Mouse (Mus musculus): ENCODE results near the gene Ube2c.

The Ube2c gene

DNA sequence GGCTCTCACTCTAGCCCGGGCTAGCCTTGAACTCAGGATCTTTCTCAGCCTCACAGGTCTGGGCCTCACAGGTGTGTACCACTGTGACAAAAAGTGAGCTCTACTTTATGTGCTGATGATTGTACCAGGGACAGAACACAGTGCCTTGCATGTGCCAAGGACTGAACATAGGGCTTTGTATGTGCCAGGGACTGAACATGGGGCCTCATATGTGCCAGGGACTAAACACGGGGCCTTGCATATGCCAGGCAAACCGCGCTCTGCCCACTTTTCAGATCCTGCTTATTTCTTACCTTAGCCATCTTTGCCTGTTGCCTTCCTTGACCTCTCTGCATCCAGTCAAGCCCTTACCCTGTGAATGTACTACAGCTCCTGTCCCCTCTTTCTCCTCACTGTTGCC, 7.7 kb upstream of the Ube2c start:
- no peak for DNase-seq (ENCODE audit: low read depth, low spot score)

DNA sequence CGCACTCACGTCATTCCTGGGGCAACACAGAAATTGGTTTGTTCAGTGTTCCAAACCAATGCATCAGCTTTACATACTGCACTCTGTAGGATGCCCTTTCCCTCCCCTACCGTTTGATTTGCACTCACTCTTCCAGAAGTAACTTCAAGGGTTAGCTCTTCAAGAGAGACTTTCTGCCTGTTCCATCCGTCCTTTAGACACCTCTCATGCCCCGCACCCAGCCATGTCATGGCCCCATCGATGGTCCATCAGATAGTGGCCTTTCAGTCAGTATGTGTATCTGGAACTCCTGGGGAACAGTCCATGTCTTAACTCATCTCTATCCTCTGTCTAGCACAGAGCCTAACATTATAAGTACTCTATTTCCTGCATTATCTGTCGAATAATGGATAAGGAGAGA, 7.1 kb upstream of the Ube2c start:
- DNase-seq (ENCODE audit: low read depth, low spot score) = no peak

DNA sequence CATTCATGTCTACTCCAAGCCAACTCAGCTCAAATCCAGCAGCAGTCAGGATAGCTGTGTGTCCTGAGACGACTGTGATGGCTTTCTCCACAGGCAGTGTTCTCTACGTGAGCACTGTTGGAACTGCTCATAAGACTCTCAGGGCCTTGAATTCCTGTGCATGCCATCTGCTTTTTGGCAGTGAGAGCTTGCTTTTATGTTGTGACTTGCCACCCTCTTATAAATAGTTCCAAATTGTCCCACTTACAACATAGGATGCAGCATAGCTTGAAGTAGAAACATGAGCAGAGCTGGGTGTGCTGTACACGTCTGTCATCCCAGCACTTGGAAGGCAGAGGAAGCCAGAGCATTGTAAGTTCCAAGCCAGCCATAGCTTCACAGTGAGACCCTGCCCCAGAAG, 3.9 kb upstream of the Ube2c start:
- DNase-seq (ENCODE audit: low read depth, low spot score) = no peak

DNA sequence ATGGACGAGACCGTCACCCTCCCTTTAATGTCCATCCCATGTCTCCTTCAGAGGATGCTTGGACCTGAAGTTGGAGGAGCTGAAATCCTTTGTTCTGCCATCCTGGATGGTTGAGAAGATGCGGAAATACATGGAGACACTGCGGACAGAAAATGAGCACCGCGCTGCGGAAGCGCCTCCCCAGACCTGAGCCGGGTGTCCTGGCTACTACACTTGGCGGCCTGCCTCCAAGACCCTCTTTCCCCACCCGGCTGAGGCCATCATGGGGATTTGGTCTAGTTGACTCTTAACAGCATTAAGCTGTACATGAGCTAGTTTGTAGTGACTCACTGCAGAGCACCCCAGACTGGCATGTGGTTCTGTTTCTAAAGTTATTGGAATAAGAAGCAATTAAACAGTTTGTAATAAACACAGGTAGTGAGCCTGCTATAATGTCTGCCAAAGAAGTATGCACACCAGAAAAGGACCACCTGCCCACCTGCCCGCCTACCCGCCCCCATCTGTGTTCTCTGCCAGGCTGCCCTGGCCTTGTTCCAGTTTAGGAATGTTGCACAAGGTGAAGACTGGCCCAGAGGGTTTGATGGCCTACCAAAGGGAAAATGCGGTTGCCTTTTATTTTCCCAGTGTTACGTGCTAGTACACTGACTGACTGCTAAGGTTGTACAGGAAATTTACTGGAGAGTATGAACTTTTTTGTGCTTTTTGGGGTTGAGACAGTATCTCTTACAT, 1.7 kb upstream of the Ube2c start:
- no peak for DNase-seq (ENCODE audit: low read depth, low spot score)

DNA sequence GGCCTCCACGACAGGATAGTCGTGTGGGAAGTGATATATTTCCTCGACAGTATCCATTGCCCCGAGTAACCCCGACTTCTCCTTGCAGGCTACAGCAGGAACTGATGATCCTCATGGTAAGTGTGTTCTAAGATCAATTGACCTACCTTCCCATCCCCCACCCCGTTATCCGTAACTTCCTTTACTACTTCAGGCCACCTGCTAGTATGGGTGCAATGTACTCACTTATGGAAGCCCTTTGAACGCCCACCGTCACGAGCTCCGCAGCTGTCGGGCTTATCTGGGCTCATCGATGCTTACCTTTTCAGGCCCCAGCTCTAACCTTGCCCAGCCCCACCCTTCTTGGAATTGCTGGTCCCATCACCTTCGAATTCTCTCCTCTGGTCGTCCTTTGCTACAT, 581 bp downstream of the Ube2c start:
- no peak for DNase-seq (ENCODE audit: low read depth, low spot score)

DNA sequence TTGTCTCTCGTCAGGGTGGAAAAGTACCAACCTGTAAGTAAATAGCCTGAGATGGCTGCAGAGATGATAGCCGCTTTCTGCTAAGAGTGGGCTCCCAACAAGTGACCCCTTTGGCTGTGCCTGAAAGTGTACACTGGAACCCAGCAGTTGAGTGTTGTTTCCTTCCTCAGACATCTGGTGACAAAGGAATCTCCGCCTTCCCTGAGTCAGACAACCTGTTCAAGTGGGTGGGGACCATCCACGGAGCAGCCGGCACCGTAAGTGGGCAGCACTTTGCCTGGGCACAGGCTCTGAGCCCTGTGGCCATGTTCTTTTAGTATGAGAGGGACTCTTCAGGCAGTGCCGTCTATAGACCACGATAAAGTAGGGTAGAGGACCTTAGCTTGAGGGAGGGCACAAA, 1.4 kb downstream of the Ube2c start:
- no peak for DNase-seq (ENCODE audit: low read depth, low spot score)

DNA sequence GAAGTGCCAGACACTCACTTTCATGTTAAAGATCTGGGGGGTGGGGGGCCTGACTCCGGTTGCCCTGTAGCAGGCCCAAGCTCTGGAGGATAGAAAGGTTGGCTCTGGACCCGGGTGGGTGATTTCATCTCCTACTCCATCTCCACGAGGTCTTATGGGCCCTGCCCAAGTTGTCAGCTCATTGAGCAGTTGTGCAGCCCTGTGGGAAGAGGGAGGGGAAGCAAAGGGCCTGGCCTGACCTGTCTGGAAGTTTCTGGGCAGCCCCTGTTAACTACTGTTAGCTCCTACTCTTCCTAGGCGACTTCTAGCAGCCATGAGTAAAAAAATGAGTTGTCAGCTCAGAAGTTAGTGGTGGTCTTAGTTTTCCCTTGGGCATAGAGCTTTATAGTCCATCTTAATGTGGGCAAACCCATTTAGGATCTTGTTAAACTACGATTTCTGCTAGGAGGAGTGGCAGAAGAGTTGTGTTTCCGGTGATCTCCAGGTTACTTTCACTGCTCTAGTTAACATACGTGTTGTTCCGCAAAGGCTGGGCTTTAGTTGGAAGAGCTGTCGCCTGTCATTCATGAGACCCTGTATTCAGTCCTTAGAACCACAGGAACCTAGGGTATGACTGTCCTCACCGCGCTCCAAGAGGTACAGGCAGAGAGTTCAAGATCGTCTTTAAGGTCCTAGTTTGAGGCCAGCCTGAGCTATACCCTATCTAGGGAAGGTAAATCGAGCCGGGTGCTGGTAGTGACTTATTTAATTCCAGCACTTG, 3.7 kb downstream of the Ube2c start:
- DNase-seq (ENCODE audit: low read depth, low spot score) = no peak

DNA sequence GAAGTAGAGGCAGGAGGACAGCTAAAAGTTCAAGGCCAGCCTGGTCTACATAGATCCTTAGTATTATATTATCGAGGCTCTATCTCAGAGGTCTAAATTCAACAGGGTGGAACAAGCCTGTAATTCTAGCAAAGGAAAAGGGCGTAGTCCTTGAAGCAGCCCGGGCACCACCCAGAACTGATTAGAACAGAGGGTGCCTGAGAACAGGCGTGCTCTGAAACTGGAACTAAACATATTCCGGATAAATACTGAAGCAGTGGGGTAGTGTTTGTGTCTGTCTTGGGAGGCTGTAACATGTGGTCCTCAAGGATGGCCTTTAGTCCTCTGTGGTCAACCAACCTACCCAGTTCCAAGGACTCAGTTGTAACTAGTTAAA, 4.3 kb downstream of the Ube2c start:
- no peak for DNase-seq (ENCODE audit: low read depth, low spot score)

DNA sequence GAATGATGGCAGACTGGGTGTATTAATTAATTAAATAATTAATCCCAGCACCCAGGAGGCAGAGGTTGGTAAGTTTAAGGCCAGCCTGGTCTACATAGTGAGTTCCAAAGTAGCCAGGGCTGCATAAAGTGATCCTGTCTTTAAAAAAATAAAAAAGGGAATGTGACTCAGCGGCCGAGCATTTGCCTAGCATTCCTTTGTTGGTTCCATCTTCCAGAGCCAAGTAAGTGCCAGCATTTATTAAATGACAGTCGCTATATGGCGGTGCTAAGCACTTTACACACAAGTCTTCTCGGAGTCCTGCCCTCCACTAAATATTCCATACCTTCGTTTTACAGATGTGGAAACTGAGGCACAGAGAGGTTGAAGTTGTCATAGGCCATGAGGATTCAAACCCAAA, 6.4 kb downstream of the Ube2c start:
- no peak for DNase-seq (ENCODE audit: low read depth, low spot score)

DNA sequence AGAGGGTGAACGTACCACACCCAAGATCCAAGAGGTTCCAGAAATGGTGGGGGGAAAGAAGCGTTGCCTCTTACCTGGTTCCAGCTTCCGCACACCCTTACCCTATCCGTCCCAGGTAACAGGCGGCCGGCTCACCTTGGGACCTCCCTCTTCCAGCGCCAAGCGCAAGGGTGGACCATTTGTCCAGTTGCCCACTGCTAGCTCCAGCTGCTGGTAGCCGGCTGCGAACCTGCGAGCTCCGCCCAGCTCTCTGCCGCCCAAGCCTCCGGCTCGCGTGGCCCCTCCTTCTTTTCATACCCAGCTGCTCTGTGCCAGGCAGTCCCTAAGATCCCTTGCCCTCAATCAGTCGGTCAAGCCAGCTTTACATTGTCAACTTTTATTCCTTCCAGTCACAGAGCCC, 7.1 kb downstream of the Ube2c start:
- no peak for DNase-seq (ENCODE audit: low read depth, low spot score)

DNA sequence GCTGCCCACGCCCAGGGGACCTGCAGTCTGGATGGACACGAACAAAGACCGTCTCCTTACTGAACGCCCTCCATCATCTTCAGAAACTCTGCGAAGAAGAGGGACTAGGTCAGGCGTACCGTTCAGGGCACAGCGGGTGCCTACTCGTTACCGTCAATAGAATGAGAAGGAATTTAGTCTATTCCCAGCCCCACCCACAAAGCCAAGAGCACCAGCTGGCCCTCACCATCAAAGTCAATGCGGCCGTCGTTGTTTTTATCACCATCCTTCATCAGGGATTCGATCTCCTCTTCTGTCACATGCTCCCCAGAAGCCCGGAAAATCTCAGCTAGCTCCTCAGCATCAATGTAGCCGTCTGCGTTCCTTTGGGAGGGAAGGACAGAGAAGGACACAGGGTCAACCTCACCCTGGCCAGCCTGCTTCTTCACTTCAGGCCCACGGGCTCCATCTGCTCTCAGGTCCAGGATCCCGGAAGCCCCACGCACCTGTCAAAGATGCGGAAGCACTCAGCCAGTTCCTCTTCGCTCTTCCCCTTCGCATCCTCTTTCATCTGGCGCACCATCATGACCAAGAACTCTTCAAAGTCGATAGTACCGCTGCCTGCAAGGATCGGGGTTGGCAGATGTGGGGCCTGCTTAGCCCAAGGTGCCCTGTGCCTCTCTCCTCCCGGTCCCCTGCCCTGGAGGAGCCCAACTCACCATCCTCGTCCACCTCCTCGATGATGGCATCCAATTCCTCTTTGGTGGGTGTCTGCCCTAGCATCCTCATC, 7.7 kb downstream of the Ube2c start:
- no peak for DNase-seq (ENCODE audit: low read depth, low spot score)

DNA sequence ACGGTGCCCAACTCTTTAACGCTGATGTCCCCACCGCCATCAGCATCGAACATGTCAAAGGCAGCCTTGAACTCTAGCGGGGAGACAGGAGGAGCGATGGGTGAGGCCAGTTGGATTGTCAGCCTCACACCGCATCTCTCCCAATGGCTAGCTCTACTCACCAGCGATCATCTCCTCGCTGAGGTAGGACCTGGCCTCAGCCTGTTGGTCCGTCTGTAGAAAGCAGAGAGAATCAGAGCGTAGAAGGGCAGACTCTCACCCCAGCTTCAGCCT, 8.3 kb downstream of the Ube2c start:
- no peak for DNase-seq (ENCODE audit: low read depth, low spot score)

DNA sequence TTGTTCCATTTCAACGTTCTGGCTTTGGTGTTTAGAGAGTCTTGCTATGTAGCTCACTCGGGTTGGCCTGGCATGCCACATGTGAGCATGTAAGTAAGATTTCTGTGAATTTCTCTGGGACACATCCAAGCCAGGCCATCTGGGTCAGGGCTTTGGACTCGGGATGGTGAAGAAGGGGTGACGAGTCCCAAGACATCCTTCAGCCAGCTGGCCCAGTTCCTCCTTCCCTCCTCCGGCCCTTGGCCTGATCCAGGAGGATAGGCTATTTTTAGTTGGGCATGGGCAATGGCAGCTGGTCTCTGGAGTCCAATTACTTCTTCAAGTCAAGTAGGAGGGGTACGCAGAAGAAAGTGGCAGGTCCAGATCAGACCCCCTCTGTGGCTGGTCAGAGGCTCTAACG, 9.1 kb downstream of the Ube2c start:
- DNase-seq (ENCODE audit: low read depth, low spot score) = no peak

DNA sequence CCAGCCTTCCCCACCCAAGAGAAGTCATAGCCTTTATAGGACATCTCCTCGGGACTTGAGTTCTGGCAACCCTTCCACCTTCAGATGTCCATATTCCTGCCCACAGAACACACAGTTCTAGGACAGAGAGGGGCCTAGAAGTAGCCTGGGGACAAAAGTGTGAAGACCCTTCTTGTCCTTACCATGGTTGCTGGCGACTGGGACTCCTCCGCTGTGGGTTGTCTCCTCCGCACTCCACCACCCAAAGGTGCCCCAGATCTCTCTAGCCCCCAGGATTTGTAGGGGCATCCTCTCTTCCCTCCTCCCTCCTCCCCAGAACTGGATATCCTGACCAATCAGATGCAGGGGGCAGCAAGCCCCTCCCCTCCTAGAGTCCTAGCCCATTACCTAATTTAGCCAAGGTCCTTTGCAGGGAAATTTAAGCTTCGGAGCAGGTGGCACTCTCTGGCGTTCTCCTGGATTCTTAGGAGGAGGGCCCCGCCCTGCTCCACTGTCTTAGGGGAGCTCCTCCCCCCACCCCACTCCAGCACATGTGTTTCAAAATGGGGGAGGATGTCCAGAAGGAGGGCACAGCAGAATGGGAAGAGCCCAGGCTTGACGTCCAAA, 9.9 kb downstream of the Ube2c start, which contains the start of gene Tnnc2:
Gene Tnnc2, minus strand, starts transcription at position 487 of the 606 bp plus-strand sequence.
- no peak for DNase-seq (ENCODE audit: low read depth, low spot score)

DNA sequence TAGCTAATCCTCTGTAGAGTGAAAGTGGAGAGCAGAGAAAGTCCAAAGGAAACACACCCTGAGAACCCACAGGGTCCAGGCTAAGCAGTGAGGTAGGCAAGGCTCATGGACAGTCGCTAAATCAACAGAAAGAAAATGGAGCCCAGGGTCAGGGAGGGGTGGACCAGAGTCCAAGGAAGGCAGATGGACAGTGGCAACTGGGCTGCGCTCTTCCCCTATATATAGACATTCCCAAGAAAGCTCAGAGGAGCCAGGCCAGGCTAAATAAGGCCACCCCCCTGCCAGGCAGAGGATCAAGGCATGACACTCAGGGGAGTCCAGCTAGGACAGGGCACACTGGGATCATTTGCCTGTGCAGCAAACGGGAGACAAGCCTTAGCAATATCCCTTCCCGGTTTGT, 12.2 kb downstream of the Ube2c start:
- no peak for DNase-seq (ENCODE audit: low read depth, low spot score)

DNA sequence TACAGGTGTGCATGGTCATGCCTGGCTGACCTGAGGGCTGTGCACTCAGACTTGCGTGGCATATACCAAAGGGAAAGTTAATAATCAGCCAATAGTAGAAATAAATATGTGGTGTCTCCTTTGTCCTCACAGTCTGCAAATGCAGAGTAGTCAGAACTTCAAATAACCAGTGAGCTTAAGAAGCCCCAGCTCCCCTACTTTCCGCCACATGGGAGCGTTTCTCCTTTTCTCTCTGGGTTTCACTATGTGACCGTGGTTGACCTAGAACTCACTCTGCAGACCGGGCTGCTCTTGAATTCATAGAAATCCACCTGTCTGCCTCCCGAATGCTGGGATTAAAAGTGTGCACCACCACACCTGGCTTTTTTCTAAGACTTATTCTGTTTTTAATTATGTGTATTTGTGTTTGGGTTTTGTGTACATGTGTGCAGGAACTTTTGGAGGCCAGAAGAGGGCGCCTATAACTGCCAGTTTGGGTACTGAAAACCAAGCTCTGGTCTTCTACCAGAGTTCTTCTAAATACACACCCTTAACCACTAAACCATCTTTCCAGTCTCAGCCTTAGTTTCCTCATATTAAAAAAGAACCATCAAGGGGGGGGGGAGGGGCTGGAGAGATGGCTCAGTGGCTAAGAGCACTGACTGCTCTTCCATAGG, 14.4 kb downstream of the Ube2c start:
- DNase-seq (ENCODE audit: low read depth, low spot score) = no peak

DNA sequence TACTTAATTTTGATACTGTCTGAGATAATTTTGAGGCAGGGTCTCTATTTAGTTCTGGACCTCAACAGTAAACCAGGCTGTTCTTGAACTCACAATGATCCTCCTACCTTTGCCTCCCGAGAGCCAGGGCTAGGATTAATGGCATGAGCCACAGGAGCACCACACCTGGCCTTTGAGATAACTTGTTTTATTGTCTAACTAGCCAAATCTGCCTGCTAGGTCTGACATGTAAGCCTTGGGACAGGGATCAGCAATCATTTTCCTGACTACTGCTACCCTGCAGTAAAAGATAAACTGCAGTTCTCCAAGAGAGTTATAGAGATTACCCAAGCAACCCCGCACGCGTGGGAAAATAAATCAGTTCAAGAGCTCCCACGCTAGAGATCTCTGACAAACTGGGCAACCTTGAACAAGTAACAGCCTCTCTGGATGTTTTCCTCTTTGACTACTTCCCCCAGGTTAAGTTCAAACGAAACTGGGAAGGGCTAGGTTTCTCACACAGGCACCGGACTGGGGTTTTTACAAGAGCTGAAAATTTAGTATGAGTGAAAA, 15.2 kb downstream of the Ube2c start:
- no peak for DNase-seq (ENCODE audit: low read depth, low spot score)

DNA sequence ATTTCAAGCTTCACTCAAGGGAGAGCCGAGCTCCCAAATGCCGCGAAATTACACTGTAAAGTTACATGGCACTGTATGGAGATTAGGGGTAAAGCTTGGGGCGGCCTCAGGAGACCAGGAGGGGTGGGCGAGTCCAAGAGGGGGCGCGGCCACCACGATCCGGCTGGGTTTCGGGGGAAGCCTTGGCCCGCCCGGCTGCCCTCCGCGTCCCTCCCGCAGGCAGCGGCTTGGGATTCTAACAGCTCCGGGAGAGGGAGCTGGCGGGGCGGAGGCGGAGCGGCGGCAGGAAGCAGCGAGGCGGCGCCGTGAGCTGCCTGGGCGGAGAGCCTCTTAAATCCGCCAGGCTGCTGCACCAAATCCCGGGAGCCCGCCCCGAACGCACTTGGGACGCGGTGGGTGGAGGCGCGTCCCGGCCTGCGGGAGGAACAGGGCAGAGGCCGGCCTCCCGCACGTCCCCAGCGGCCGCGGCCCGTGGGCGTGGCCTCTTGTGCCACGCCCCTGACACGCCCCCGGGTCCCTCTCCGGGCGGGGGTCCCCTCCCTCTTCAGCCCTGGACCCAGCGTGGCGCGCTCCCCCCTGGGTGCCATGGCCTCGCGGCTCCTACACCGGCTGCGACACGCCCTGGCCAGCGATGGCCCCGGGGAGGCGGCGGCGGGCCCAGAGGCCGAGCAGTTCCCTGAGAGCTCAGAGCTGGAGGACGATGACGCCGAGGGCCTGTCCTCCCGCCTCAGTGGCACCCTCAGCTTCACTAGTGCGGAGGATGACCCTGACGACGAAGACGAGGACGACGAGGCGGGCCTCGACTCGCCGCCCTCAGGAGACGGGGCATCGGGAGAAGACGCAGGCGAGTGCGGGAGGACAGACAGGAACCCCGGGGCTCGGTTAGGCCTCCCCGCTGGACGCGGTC, 16.0 kb downstream of the Ube2c start, which contains the start of gene Snx21:
Gene Snx21, plus strand, starts transcription at position 343 of the 907 bp plus-strand sequence.
- DNase-seq (ENCODE audit: low read depth, low spot score) = peak; percentile 85

DNA sequence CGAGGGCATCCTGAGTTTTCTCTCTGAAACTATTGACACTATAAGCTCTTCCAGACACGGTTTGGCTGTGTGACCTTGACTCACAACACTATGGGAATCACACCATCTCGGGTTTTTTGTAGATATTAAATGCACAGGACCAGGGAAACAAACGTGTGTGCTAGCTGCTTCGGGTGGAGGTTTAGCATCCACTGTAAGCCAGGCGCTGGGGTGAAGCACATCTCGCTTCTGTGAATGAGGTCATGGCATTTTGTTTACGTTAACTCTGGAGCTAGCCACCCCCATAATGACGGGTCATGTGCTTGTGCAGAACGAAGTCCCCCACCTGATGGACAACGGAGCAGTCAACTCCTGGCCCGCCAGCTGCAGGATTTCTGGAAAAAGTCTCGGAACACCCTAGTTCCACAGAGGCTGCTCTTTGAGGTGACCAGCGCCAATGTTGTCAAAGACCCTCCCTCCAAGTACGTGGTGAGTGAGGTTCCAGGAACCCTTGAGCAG, 16.7 kb downstream of the Ube2c start:
- DNase-seq (ENCODE audit: low read depth, low spot score) = no peak

DNA sequence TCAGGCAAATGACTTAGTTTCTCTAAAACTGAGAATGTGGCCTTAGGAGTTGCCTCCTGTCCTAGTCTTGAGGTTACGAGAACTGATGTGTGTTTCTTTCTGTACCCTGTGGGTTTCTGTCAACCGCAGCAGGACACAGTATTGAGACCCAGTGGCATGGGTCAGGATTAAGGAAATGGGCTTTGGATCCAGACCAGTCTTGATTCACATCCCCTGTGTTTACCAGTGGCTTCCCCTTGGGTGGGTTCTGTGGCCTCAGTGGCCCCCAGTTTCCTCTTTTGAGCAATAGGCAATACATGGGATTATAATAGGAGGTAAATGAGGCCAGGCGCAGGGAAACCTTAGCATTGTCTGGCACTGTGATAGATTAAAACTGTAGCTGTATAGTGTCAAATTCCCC, 17.3 kb downstream of the Ube2c start:
- no peak for DNase-seq (ENCODE audit: low read depth, low spot score)

Measured in retina, adult 2 months (tissue).